Mouse (Mus musculus) limb, embryonic 12.5 days (tissue): ENCODE measurements around the gene Duox1. TPM values are rescaled to one million over a fixed set of nuclear protein-coding genes. Genes with fewer than 3 reads are reported as not detected.
A peak's percentile ranks its signal among the peaks of the same experiment; 100 is the strongest.

ENCODE experiments used
- ATAC-seq: fragments of 200-750 bp; cut with Nextera tagmentation; 2 replicates; pipeline ENCODE4 v1.8.0; 2017; ENCODE audit warnings: low read depth, moderate TSS enrichment; ENCODE audit not compliant: insufficient number of reproducible peaks, insufficient read depth, low FRiP score, low TSS enrichment
- H3K27ac ChIP-seq: fragments of 300-500 bp; sonication (generic); 2 replicates; pipeline ENCODE4 v1.5.1; 2016; ENCODE audit warnings: mild to moderate bottlenecking, moderate library complexity
- H3K27me3 ChIP-seq: fragments of 300-500 bp; sonication (generic); 2 replicates; pipeline ENCODE4 v1.6.1; 2016; ENCODE audit warnings: mild to moderate bottlenecking, moderate library complexity
- H3K36me3 ChIP-seq: fragments of 300-500 bp; sonication (generic); 2 replicates; pipeline ENCODE4 v1.6.1; 2016; ENCODE audit warnings: mild to moderate bottlenecking, moderate library complexity
- H3K4me1 ChIP-seq: fragments of 300-500 bp; sonication (generic); replicated peaks from 2 replicates; pipeline ENCODE4 v1.6.1; 2016
- H3K4me2 ChIP-seq: fragments of 300-500 bp; sonication (generic); 2 replicates; pipeline ENCODE4 v1.6.1; 2016; ENCODE audit warnings: mild to moderate bottlenecking, moderate library complexity
- H3K4me3 ChIP-seq: fragments of 300-500 bp; sonication (generic); replicated peaks from 2 replicates; pipeline ENCODE4 v1.5.1; 2016; ENCODE audit warnings: mild to moderate bottlenecking
- H3K9ac ChIP-seq: fragments of 300-500 bp; sonication (generic); replicated peaks from 2 replicates; pipeline ENCODE4 v1.6.1; 2016; ENCODE audit warnings: mild to moderate bottlenecking, moderate library complexity
- H3K9me3 ChIP-seq: fragments of 300-500 bp; sonication (generic); 2 replicates; pipeline ENCODE4 v1.6.1; 2016; ENCODE audit warnings: mild to moderate bottlenecking, moderate library complexity
- WGBS: fragments of 180-500 bp; shearing (Covaris S2); methylation state at CpG from one replicate; pipeline ENCODE4 v1.1.7; 2016; 5-methylcytosine and 5-hydroxymethylcytosine counted together
- polyA plus RNA-seq: library from polyadenylated mRNA; unstranded; fragments of >200 nt; fragmentation: Nextera tagmentation; extraction: Ambion mirVana; gene quantifications from 2 replicates; pipeline ENCODE4 v1.2.1, GENCODE M21; 2016

Duox1 gene
- polyA plus RNA-seq, 1 experiment from 2014 or later: 0.13 TPM

- no peaks in the 10 kb centered on the region; the same call in 1 of the 2 replicates for H3K4me1 ChIP-seq
- H3K4me2 ChIP-seq: no peak overlapping the region
- H3K27ac ChIP-seq: no peak overlapping the region
- no peak for ATAC-seq
- H3K27me3 ChIP-seq: no peaks in the 10 kb centered on the region
- no peak overlapping the region for H3K4me3 ChIP-seq
- H3K9me3 ChIP-seq: no peaks in the 10 kb centered on the region
- H3K9ac ChIP-seq: no peak overlapping the region
- WGBS: 82% methylated on average over 6 of the region's 6 CpGs
- peaks cover 67% of the 10 kb centered on the region for H3K36me3 ChIP-seq
Measured at GRCm38 (mm10) chr2:122360310-122360709, 44.8 kb downstream of the Duox1 start.

DNA sequence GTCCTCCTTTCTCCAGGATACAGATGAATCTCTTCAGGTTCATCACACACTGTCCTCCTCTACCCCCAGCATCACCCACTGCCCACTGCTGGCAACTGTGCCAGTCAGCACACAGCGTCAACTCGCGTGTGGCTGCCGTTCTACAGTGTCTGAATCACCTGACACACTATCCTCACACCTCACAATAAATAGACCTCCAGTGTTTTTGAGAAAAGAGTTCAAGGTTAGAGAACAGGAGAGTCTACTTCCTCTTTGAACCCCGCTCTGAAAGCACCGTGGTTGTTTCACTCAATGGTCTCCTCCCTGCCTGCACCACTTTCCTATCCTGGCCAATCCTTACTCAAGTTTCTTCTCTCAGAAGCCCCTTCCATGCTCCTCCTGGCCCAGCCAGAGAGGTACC, 45.7 kb downstream of the Duox1 start:
- peaks cover 5% of the 10 kb centered on the region for H3K4me1 ChIP-seq
- no peaks in the 10 kb centered on the region for H3K27me3 ChIP-seq
- no peaks in the 10 kb centered on the region for H3K9me3 ChIP-seq
- no peak overlapping the region for H3K4me2 ChIP-seq
- H3K9ac ChIP-seq: no peak overlapping the region
- WGBS: 86% methylated on average over 6 of the region's 6 CpGs
- H3K27ac ChIP-seq: no peak overlapping the region
- peaks cover 61% of the 10 kb centered on the region for H3K36me3 ChIP-seq
- no peak overlapping the region for H3K4me3 ChIP-seq
- ATAC-seq: no peak

DNA sequence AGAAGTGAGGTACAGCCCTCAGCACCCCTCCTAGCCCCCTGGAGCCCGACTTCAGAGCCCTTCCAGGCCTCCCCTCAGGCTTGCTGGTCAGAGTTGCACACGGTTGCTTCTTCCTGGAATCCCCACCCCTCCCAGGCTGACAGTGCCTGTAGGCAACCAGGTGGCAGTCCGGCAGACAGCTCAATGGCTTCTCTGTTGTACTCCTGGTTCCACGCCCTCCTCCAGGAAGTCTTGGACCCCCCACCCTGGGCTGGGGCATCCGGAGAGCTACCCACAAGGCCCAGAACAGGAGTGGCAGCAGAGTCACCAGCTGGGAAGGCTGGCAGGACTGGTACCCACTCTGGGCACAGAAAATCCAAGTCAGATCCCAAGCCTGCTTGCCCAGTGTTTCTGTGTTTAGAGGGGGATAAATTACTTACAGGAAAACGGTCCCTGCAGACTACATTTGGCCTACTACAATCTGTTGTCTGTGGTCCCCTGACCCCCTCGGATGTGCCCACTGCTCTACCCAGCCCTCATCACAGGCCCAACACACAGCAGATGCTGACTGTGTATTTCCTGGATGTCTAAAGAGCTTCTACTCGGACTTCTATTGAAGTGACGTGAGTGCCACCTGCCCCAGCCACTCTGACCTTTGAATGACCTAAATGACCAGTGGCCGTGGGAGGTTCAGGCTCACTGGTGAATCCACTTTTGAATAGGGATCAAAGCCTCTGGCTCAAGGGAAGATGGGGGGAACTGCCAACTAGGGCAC, 46.6 kb downstream of the Duox1 start:
- peaks cover 54% of the 10 kb centered on the region for H3K36me3 ChIP-seq
- H3K27me3 ChIP-seq: no peaks in the 10 kb centered on the region
- 66% methylated on average over 10 of the region's 10 CpGs for WGBS
- no peak overlapping the region for H3K4me3 ChIP-seq
- no peak for ATAC-seq
- H3K4me2 ChIP-seq: no peak overlapping the region
- peak overlapping the region; percentile 23; the same call in 1 of the 2 replicates for H3K27ac ChIP-seq
- H3K4me1 ChIP-seq: peaks cover 14% of the 10 kb centered on the region
- H3K9me3 ChIP-seq: no peaks in the 10 kb centered on the region
- H3K9ac ChIP-seq: no peak overlapping the region

DNA sequence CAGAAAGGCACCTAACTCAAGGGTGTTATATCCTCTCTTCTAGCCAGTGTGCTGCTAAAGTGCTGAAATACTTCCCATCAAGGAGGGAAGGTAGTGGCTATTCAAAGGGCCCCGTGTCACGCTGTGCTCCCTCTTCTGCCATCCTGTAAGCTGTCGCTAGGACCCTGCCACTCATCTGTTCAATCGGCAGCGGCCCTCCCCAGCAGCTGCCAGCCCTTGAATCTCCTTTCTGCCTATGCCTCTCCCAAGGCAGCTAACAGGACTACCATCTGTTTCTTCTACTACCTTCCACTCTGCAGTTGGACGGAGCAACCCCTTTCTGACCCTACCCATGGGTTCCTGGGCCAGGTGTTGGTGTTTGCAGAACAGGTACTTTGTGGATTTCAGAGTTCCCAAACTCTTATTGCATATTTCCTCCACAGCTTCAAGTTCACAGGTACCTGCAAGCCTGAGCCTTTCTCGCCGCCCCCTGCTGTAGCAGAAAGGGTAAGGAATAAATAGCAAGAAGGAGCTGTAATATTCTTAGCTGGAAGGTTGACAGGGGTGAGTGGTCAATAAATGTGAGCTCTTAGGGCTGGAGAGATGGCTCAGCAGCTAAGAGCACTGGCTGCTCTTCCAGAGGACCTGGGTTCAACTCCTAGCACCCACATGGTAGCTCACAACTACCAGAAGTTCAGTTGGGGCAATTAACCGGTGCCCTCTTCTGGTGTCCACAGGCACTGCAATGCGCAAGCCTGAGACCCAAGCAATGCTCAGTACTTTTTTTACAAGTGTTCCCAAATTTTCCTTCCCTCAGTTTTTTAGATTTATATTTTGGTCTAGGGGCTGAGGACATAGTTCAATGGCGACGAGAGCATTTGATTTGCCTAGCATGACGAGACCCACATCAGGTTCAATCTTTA, 47.4 kb downstream of the Duox1 start:
- no peak for ATAC-seq
- peaks cover 22% of the 10 kb centered on the region for H3K4me1 ChIP-seq
- H3K9ac ChIP-seq: no peak overlapping the region
- H3K36me3 ChIP-seq: peaks cover 46% of the 10 kb centered on the region
- no peak overlapping the region for H3K27ac ChIP-seq
- 85% methylated on average over 13 of the region's 13 CpGs for WGBS
- no peaks in the 10 kb centered on the region for H3K9me3 ChIP-seq
- no peaks in the 10 kb centered on the region for H3K27me3 ChIP-seq
- no peak overlapping the region for H3K4me2 ChIP-seq
- H3K4me3 ChIP-seq: no peak overlapping the region

GRCm38 (mm10) chr2:122364352-122364944, 49.0 kb downstream of the Duox1 start:
- no peak overlapping the region for H3K9ac ChIP-seq
- no peak overlapping the region for H3K4me3 ChIP-seq
- no peak for ATAC-seq
- H3K27ac ChIP-seq: no peak overlapping the region
- no peaks in the 10 kb centered on the region for H3K9me3 ChIP-seq
- peaks cover 35% of the 10 kb centered on the region for H3K36me3 ChIP-seq
- peaks cover 26% of the 10 kb centered on the region for H3K4me1 ChIP-seq
- no peak overlapping the region for H3K4me2 ChIP-seq
- no peaks in the 10 kb centered on the region for H3K27me3 ChIP-seq
- 83% methylated on average over 3 of the region's 3 CpGs for WGBS

- Histone ChIP-seq H3K9ac (no peak overlapping the region), H3K27ac (no peak overlapping the region), H3K4me1 (peaks cover 28% of the 10 kb centered on the region), H3K4me2 (no peak overlapping the region), H3K4me3 (no peak overlapping the region), H3K36me3 (peaks cover 30% of the 10 kb centered on the region), H3K27me3 (peaks cover 4% of the 10 kb centered on the region; the same call in 1 of the 2 replicates), H3K9me3 (no peaks in the 10 kb centered on the region)
- 87% methylated on average over 10 of the region's 10 CpGs for WGBS
- no peak for ATAC-seq
Measured at GRCm38 (mm10) chr2:122365244-122365866, 49.9 kb downstream of the Duox1 start.

- 0 out of 2 replicates have a peak overlapping the region, but pooled peaks have one; percentile 9 for H3K4me3 ChIP-seq
- WGBS: 65% methylated on average over 3 of the region's 3 CpGs
- H3K9me3 ChIP-seq: no peaks in the 10 kb centered on the region
- peaks cover 28% of the 10 kb centered on the region for H3K4me1 ChIP-seq
- H3K9ac ChIP-seq: no peak overlapping the region
- H3K36me3 ChIP-seq: peaks cover 30% of the 10 kb centered on the region
- 0 out of 2 replicates have a peak overlapping the region, but pooled peaks have one; percentile 24 for H3K27ac ChIP-seq
- ATAC-seq: no peak
- H3K27me3 ChIP-seq: peaks cover 4% of the 10 kb centered on the region; the same call in 1 of the 2 replicates
- peak overlapping the region; percentile 88 for H3K4me2 ChIP-seq
Measured at GRCm38 (mm10) chr2:122366039-122366438, 50.6 kb downstream of the Duox1 start.

DNA sequence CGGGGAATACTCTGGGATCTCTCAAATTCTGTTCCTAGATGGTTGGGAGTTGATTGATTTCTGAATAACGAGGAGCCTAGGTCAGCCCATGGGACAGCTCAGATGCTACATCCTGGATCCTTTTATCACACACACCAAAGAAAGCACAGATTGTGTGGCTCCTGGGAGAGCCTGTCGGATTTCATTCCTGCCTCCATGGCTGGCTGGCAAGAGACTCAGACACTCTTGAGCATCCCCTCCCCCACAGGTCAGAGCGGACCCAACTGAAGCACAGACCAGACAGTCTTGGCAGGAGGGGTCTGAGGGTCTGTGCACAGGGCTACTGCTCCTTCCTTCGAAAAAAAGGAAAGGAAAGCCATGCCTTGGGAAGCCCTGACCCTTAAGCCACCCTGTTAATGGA, 51.2 kb downstream of the Duox1 start:
- Histone ChIP-seq H3K4me3 (peak overlapping the region; percentile 15; the same call in 1 of the 2 replicates), H3K4me2 (peak overlapping the region; percentile 88), H3K27ac (no peak overlapping the region), H3K9ac (no peak overlapping the region; the same call in 1 of the 2 replicates), H3K27me3 (peaks cover 4% of the 10 kb centered on the region; the same call in 1 of the 2 replicates), H3K9me3 (no peaks in the 10 kb centered on the region), H3K4me1 (peaks cover 28% of the 10 kb centered on the region), H3K36me3 (peaks cover 30% of the 10 kb centered on the region)
- ATAC-seq: no peak
- 28% methylated on average over 5 of the region's 5 CpGs for WGBS

DNA sequence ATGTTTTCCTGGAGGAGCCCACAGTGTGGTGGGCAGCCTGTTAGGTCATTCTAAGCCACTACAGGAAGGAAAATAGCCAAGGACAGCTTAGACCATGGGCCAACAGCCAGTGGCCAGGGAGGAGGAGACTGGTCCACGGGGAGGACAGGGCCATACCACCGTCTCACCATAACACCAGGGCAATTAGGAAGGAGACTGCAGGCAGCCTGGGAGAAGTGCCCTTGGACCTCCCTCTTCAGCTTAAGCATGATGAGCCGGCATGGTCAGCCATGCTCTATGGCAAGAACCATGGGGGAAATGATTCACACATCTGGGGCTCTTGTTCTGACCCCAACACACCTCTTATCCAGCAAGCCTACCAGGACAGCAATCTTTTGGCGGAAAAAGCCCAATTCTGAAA, 51.7 kb downstream of the Duox1 start:
- no peak for ATAC-seq
- Histone ChIP-seq H3K27ac (no peak overlapping the region), H3K4me2 (peak overlapping the region; percentile 88), H3K4me3 (peak overlapping the region; percentile 91), H3K9ac (peak overlapping the region; percentile 34; the same call in 1 of the 2 replicates), H3K4me1 (peaks cover 28% of the 10 kb centered on the region), H3K9me3 (no peaks in the 10 kb centered on the region), H3K27me3 (peaks cover 4% of the 10 kb centered on the region; the same call in 1 of the 2 replicates), H3K36me3 (peaks cover 27% of the 10 kb centered on the region)
- WGBS: 12% methylated on average over 4 of the region's 4 CpGs

DNA sequence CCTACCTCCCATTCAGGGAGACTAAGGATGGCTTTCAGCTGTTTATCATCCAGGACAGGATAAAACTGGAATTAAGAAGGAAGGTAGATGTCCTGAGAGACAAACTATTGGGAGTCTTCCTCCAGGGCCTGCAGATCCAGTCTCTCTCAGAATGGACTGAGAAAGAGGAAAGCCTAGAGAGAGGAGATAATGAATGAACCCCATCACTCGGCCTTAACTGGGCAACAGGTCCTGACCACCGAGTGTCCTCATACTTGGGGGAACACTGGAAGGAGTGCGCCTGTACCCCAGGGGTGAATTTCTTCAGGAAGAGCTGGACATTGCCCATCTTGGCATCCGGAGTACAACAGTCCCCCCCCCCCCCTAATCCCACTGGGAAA, 52.2 kb downstream of the Duox1 start:
- Histone ChIP-seq H3K27ac (peak overlapping the region; percentile 69; the same call in 1 of the 2 replicates), H3K36me3 (peaks cover 23% of the 10 kb centered on the region), H3K4me2 (peak overlapping the region; percentile 88), H3K4me3 (peak overlapping the region; percentile 91), H3K9ac (peak overlapping the region; percentile 93), H3K27me3 (peaks cover 4% of the 10 kb centered on the region; the same call in 1 of the 2 replicates), H3K4me1 (peaks cover 28% of the 10 kb centered on the region), H3K9me3 (no peaks in the 10 kb centered on the region)
- no peak for ATAC-seq
- 1% methylated on average over 4 of the region's 4 CpGs for WGBS
